Mouse (Mus musculus): Measurements from ENCODE around the gene Nudt16l1. TPM values are rescaled to one million over a fixed set of nuclear protein-coding genes. Genes with fewer than 3 reads are reported as not detected.

Nudt16l1 gene
- polyA plus RNA-seq, 1 experiment from 2014 or later, result 77.7 TPM

- WGBS, result 91% methylated on average over 8 of the region's 8 CpGs
- H3K9ac ChIP-seq (ENCODE audit: low read depth, low read length), result no peak overlapping the region
- no peak overlapping the region for H3K4me2 ChIP-seq (replicated peaks; ENCODE audit: low read depth)
- no peak overlapping the region for H3K4me3 ChIP-seq (ENCODE audit: low read depth, low read length)
- no peaks in the 10 kb centered on the region; the same call in none of the 2 replicates for H3K4me1 ChIP-seq (replicated peaks; ENCODE audit: control insufficient read depth, insufficient read depth, low read length)
- no peaks in the 10 kb centered on the region for H3K27me3 ChIP-seq (replicated peaks; ENCODE audit: control insufficient read depth, insufficient read depth, low read length)
- H3K36me3 ChIP-seq (ENCODE audit: control insufficient read depth, insufficient read depth), result peaks cover 65% of the 10 kb centered on the region
- H3K27ac ChIP-seq (ENCODE audit: low read depth, low read length), result no peak overlapping the region
- no peak for ATAC-seq
- no peaks in the 10 kb centered on the region for H3K9me3 ChIP-seq (ENCODE audit: control insufficient read depth)
- no peak for TF ChIP-seq CTCF (IDR thresholded peaks at IDR 0.05; ENCODE audit: low read depth)
These were observed 4.3 kb downstream of the Nudt16l1 start for GRCm38 (mm10) chr16:4942868-4943267.

- no peaks in the 10 kb centered on the region; the same call in none of the 2 replicates for H3K4me1 ChIP-seq (replicated peaks; ENCODE audit: control insufficient read depth, insufficient read depth, low read length)
- peaks cover 68% of the 10 kb centered on the region for H3K36me3 ChIP-seq (ENCODE audit: control insufficient read depth, insufficient read depth)
- no peak overlapping the region for H3K4me3 ChIP-seq (ENCODE audit: low read depth, low read length)
- H3K9ac ChIP-seq (ENCODE audit: low read depth, low read length), result no peak overlapping the region
- no peak overlapping the region for H3K4me2 ChIP-seq (replicated peaks; ENCODE audit: low read depth)
- H3K9me3 ChIP-seq (ENCODE audit: control insufficient read depth), result no peaks in the 10 kb centered on the region
- no peak for ATAC-seq
- H3K27me3 ChIP-seq (replicated peaks; ENCODE audit: control insufficient read depth, insufficient read depth, low read length), result no peaks in the 10 kb centered on the region
- H3K27ac ChIP-seq (ENCODE audit: low read depth, low read length), result no peak overlapping the region
- WGBS, result 93% methylated on average over 3 of the region's 3 CpGs
- no peak for TF ChIP-seq CTCF (IDR thresholded peaks at IDR 0.05; ENCODE audit: low read depth)
These were observed 4.9 kb downstream of the Nudt16l1 start for GRCm38 (mm10) chr16:4943431-4943830.

GRCm38 (mm10) chr16:4945415-4945814, 6.9 kb downstream of the Nudt16l1 start:
- 69% methylated on average over 4 of the region's 4 CpGs for WGBS
- H3K4me2 ChIP-seq (replicated peaks; ENCODE audit: low read depth), result no peak overlapping the region
- peaks cover 79% of the 10 kb centered on the region for H3K36me3 ChIP-seq (ENCODE audit: control insufficient read depth, insufficient read depth)
- TF ChIP-seq CTCF (IDR thresholded peaks at IDR 0.05; ENCODE audit: low read depth), result no peak
- no peaks in the 10 kb centered on the region for H3K4me1 ChIP-seq (replicated peaks; ENCODE audit: control insufficient read depth, insufficient read depth, low read length)
- no peak overlapping the region for H3K4me3 ChIP-seq (ENCODE audit: low read depth, low read length)
- no peak for ATAC-seq
- no peak overlapping the region for H3K27ac ChIP-seq (ENCODE audit: low read depth, low read length)
- H3K9ac ChIP-seq (ENCODE audit: low read depth, low read length), result no peak overlapping the region
- no peaks in the 10 kb centered on the region for H3K27me3 ChIP-seq (replicated peaks; ENCODE audit: control insufficient read depth, insufficient read depth, low read length)
- no peaks in the 10 kb centered on the region for H3K9me3 ChIP-seq (ENCODE audit: control insufficient read depth)

GRCm38 (mm10) chr16:4946155-4946554, 7.6 kb downstream of the Nudt16l1 start:
- no peak overlapping the region for H3K27ac ChIP-seq (ENCODE audit: low read depth, low read length)
- ATAC-seq, result no peak
- peaks cover 76% of the 10 kb centered on the region for H3K36me3 ChIP-seq (ENCODE audit: control insufficient read depth, insufficient read depth)
- no peak for TF ChIP-seq CTCF (IDR thresholded peaks at IDR 0.05; ENCODE audit: low read depth)
- no peak overlapping the region for H3K9ac ChIP-seq (ENCODE audit: low read depth, low read length)
- no peaks in the 10 kb centered on the region for H3K4me1 ChIP-seq (replicated peaks; ENCODE audit: control insufficient read depth, insufficient read depth, low read length)
- H3K9me3 ChIP-seq (ENCODE audit: control insufficient read depth), result no peaks in the 10 kb centered on the region
- 91% methylated on average over 3 of the region's 3 CpGs for WGBS
- H3K27me3 ChIP-seq (replicated peaks; ENCODE audit: control insufficient read depth, insufficient read depth, low read length), result no peaks in the 10 kb centered on the region
- H3K4me3 ChIP-seq (ENCODE audit: low read depth, low read length), result no peak overlapping the region
- no peak overlapping the region for H3K4me2 ChIP-seq (replicated peaks; ENCODE audit: low read depth)

GRCm38 (mm10) chr16:4947378-4947777, 8.8 kb downstream of the Nudt16l1 start:
- no peak for TF ChIP-seq CTCF (IDR thresholded peaks at IDR 0.05; ENCODE audit: low read depth)
- H3K27ac ChIP-seq (ENCODE audit: low read depth, low read length), result no peak overlapping the region
- no peaks in the 10 kb centered on the region for H3K4me1 ChIP-seq (replicated peaks; ENCODE audit: control insufficient read depth, insufficient read depth, low read length)
- 81% methylated on average over 4 of the region's 4 CpGs for WGBS
- peaks cover 73% of the 10 kb centered on the region for H3K36me3 ChIP-seq (ENCODE audit: control insufficient read depth, insufficient read depth)
- no peak for ATAC-seq
- H3K4me2 ChIP-seq (replicated peaks; ENCODE audit: low read depth), result no peak overlapping the region
- no peaks in the 10 kb centered on the region for H3K27me3 ChIP-seq (replicated peaks; ENCODE audit: control insufficient read depth, insufficient read depth, low read length)
- no peaks in the 10 kb centered on the region for H3K9me3 ChIP-seq (ENCODE audit: control insufficient read depth)
- no peak overlapping the region for H3K9ac ChIP-seq (ENCODE audit: low read depth, low read length)
- H3K4me3 ChIP-seq (ENCODE audit: low read depth, low read length), result no peak overlapping the region

GRCm38 (mm10) chr16:4956609-4957008, 18.0 kb downstream of the Nudt16l1 start:
- no peak overlapping the region for H3K4me3 ChIP-seq (ENCODE audit: low read depth, low read length)
- no peak overlapping the region for H3K4me2 ChIP-seq (replicated peaks; ENCODE audit: low read depth)
- H3K27ac ChIP-seq (ENCODE audit: low read depth, low read length), result no peak overlapping the region
- 96% methylated on average over 3 of the region's 3 CpGs for WGBS
- H3K27me3 ChIP-seq (replicated peaks; ENCODE audit: control insufficient read depth, insufficient read depth, low read length), result no peaks in the 10 kb centered on the region
- no peak overlapping the region for H3K9ac ChIP-seq (ENCODE audit: low read depth, low read length)
- peaks cover 57% of the 10 kb centered on the region for H3K36me3 ChIP-seq (ENCODE audit: control insufficient read depth, insufficient read depth)
- H3K9me3 ChIP-seq (ENCODE audit: control insufficient read depth), result no peaks in the 10 kb centered on the region
- no peak for TF ChIP-seq CTCF (IDR thresholded peaks at IDR 0.05; ENCODE audit: low read depth)
- H3K4me1 ChIP-seq (replicated peaks; ENCODE audit: control insufficient read depth, insufficient read depth, low read length), result no peaks in the 10 kb centered on the region
- no peak for ATAC-seq

GRCm38 (mm10) chr16:4957446-4957845, 18.9 kb downstream of the Nudt16l1 start:
- Histone ChIP-seq H3K36me3 (ENCODE audit: control insufficient read depth, insufficient read depth) (peaks cover 49% of the 10 kb centered on the region), H3K27ac (ENCODE audit: low read depth, low read length) (no peak overlapping the region), H3K9me3 (ENCODE audit: control insufficient read depth) (no peaks in the 10 kb centered on the region), H3K4me3 (ENCODE audit: low read depth, low read length) (no peak overlapping the region), H3K27me3 (replicated peaks; ENCODE audit: control insufficient read depth, insufficient read depth, low read length) (no peaks in the 10 kb centered on the region), H3K9ac (ENCODE audit: low read depth, low read length) (no peak overlapping the region), H3K4me1 (replicated peaks; ENCODE audit: control insufficient read depth, insufficient read depth, low read length) (no peaks in the 10 kb centered on the region), H3K4me2 (replicated peaks; ENCODE audit: low read depth) (no peak overlapping the region)
- WGBS, result 93% methylated on average over 3 of the region's 3 CpGs
- TF ChIP-seq CTCF (IDR thresholded peaks at IDR 0.05; ENCODE audit: low read depth), result no peak
- ATAC-seq, result no peak

All from intestine, postnatal 0 days (tissue).